Mouse (Mus musculus) stomach, embryonic 14.5 days (tissue): ENCODE measurements around the gene Srebf2. TPM values are rescaled to one million over a fixed set of nuclear protein-coding genes. Genes with fewer than 3 reads are reported as not detected.
A peak's percentile ranks its signal among the peaks of the same experiment; 100 is the strongest.

Experiments
- ATAC-seq: fragments of 200-750 bp; cut with Nextera tagmentation; 2 replicates; pipeline ENCODE4 v1.8.0; 2017; ENCODE audit warnings: low read depth, moderate TSS enrichment; ENCODE audit not compliant: insufficient number of reproducible peaks, insufficient read depth, low FRiP score
- H3K27ac ChIP-seq: fragments of 300-500 bp; sonication (generic); 2 replicates; pipeline ENCODE4 v1.5.1; 2014; ENCODE audit warnings: mild to moderate bottlenecking, low read length, moderate library complexity, mixed read lengths
- H3K27me3 ChIP-seq: fragments of 300-500 bp; sonication (generic); 2 replicates; pipeline ENCODE4 v1.6.1; 2014; ENCODE audit warnings: low read length, control low read depth, mixed read lengths; ENCODE audit not compliant: control insufficient read depth, insufficient read depth
- H3K36me3 ChIP-seq: fragments of 300-500 bp; sonication (generic); 2 replicates; pipeline ENCODE4 v1.6.1; 2014; ENCODE audit warnings: mild to moderate bottlenecking, control low read depth, low read length, moderate library complexity, mixed read lengths; ENCODE audit not compliant: control insufficient read depth, insufficient read depth
- H3K4me1 ChIP-seq: fragments of 300-500 bp; sonication (generic); 2 replicates; pipeline ENCODE4 v1.6.1; 2014; ENCODE audit warnings: low read length, control low read depth, mixed read lengths; ENCODE audit not compliant: control insufficient read depth, insufficient read depth
- H3K4me2 ChIP-seq: fragments of 300-500 bp; sonication (generic); replicated peaks from 2 replicates; pipeline ENCODE4 v1.6.1; 2014; ENCODE audit warnings: low read depth, low read length, control low read depth
- H3K4me3 ChIP-seq: fragments of 300-500 bp; sonication (generic); 2 replicates; pipeline ENCODE4 v1.5.1; 2014; ENCODE audit warnings: low read depth, low read length, control low read depth
- H3K9ac ChIP-seq: fragments of 300-500 bp; sonication (generic); replicated peaks from 2 replicates; pipeline ENCODE4 v1.6.1; 2014; ENCODE audit warnings: low read depth, mild to moderate bottlenecking, control low read depth, low read length, moderate library complexity, mixed read lengths
- H3K9me3 ChIP-seq: fragments of 300-500 bp; sonication (generic); 2 replicates; pipeline ENCODE4 v1.6.1; 2016; ENCODE audit warnings: low read depth, low read length, control low read depth; ENCODE audit not compliant: control insufficient read depth
- WGBS: fragments of 180-500 bp; shearing (Covaris S2); extraction: QIAGEN DNeasy Blood & Tissue Kit; methylation state at CpG from one replicate; pipeline ENCODE4 v1.1.7; 2014; 5-methylcytosine and 5-hydroxymethylcytosine counted together
- polyA plus RNA-seq: library from polyadenylated mRNA; unstranded; fragments of >200 nt; fragmentation: Nextera tagmentation; extraction: Ambion mirVana; gene quantifications from 2 replicates; pipeline ENCODE4 v1.2.1, GENCODE M21; 2014

Gene Srebf2
- polyA plus RNA-seq, 1 experiment from 2014 or later = 128 TPM

GRCm38 (mm10) chr15:82210801-82211200 is 63.8 kb downstream of the Srebf2 start:
- ATAC-seq = no peak
- Histone ChIP-seq H3K4me1 (peaks cover 22% of the 10 kb centered on the region; the same call in 1 of the 2 replicates), H3K4me2 (no peak overlapping the region), H3K27me3 (peaks cover 67% of the 10 kb centered on the region), H3K4me3 (no peak overlapping the region), H3K9me3 (no peaks in the 10 kb centered on the region), H3K9ac (no peak overlapping the region), H3K27ac (no peak overlapping the region), H3K36me3 (peaks cover 6% of the 10 kb centered on the region; the same call in 1 of the 2 replicates)
- 45% methylated on average over 1 of the region's 1 CpGs for WGBS

GRCm38 (mm10) chr15:82211281-82211680 is 64.3 kb downstream of the Srebf2 start:
- H3K4me3 ChIP-seq = peak overlapping the region; percentile 42
- no peaks in the 10 kb centered on the region for H3K9me3 ChIP-seq
- H3K36me3 ChIP-seq = peaks cover 1% of the 10 kb centered on the region; the same call in 1 of the 2 replicates
- no peak for ATAC-seq
- H3K4me2 ChIP-seq = peak overlapping the region; percentile 85; the same call in 1 of the 2 replicates
- H3K9ac ChIP-seq = no peak overlapping the region
- WGBS = 3% methylated on average over 11 of the region's 11 CpGs
- H3K27me3 ChIP-seq = peaks cover 67% of the 10 kb centered on the region
- H3K4me1 ChIP-seq = peaks cover 17% of the 10 kb centered on the region; the same call in 1 of the 2 replicates
- H3K27ac ChIP-seq = no peak overlapping the region

GRCm38 (mm10) chr15:82211911-82212751 is 65.2 kb downstream of the Srebf2 start:
- no peak overlapping the region for H3K27ac ChIP-seq
- no peaks in the 10 kb centered on the region for H3K9me3 ChIP-seq
- ATAC-seq = no peak; the same call in 1 of the 2 replicates
- H3K4me3 ChIP-seq = peak overlapping the region; percentile 42
- H3K4me1 ChIP-seq = peaks cover 12% of the 10 kb centered on the region; the same call in 1 of the 2 replicates
- under 1% methylated on average over 99 of the region's 112 CpGs for WGBS
- H3K9ac ChIP-seq = no peak overlapping the region
- no peaks in the 10 kb centered on the region for H3K36me3 ChIP-seq
- peak overlapping the region; percentile 85 for H3K4me2 ChIP-seq
- H3K27me3 ChIP-seq = peaks cover 60% of the 10 kb centered on the region

GRCm38 (mm10) chr15:82212752-82213063 is 65.7 kb downstream of the Srebf2 start, which contains the start of gene Shisa8:
Gene Shisa8, minus strand, starts transcription at chr15:82212815.
- H3K9me3 ChIP-seq = no peaks in the 10 kb centered on the region
- ATAC-seq = no peak
- peak within 1 kb of the TSS; percentile 85 for H3K4me2 ChIP-seq
- H3K9ac ChIP-seq = no peak within 1 kb of the TSS
- 2% methylated on average over 30 of the region's 34 CpGs for WGBS
- H3K4me1 ChIP-seq = peaks cover 12% of the 10 kb centered on the region; the same call in 1 of the 2 replicates
- no peak within 1 kb of the TSS for H3K27ac ChIP-seq
- H3K4me3 ChIP-seq = peak within 1 kb of the TSS; percentile 42
- H3K27me3 ChIP-seq = peaks cover 54% of the 10 kb centered on the region
- no peaks in the 10 kb centered on the region for H3K36me3 ChIP-seq

GRCm38 (mm10) chr15:82213222-82213621 is 66.2 kb downstream of the Srebf2 start:
- Histone ChIP-seq H3K4me3 (0 out of 2 replicates have a peak overlapping the region, but pooled peaks have one; percentile 42), H3K9me3 (no peaks in the 10 kb centered on the region), H3K27me3 (peaks cover 52% of the 10 kb centered on the region), H3K27ac (no peak overlapping the region), H3K4me2 (no peak overlapping the region), H3K9ac (no peak overlapping the region), H3K36me3 (no peaks in the 10 kb centered on the region), H3K4me1 (peaks cover 12% of the 10 kb centered on the region; the same call in 1 of the 2 replicates)
- WGBS = 22% methylated on average over 4 of the region's 4 CpGs
- ATAC-seq = no peak

- WGBS = 34% methylated on average over 11 of the region's 11 CpGs
- no peak overlapping the region for H3K27ac ChIP-seq
- H3K4me3 ChIP-seq = no peak overlapping the region
- H3K9ac ChIP-seq = no peak overlapping the region
- H3K4me1 ChIP-seq = peaks cover 12% of the 10 kb centered on the region; the same call in 1 of the 2 replicates
- H3K4me2 ChIP-seq = no peak overlapping the region
- H3K9me3 ChIP-seq = no peaks in the 10 kb centered on the region
- H3K36me3 ChIP-seq = no peaks in the 10 kb centered on the region
- peaks cover 41% of the 10 kb centered on the region for H3K27me3 ChIP-seq
- no peak for ATAC-seq
These were observed 68.5 kb downstream of the Srebf2 start for GRCm38 (mm10) chr15:82215332-82216046.

GRCm38 (mm10) chr15:82216142-82216827 is 69.3 kb downstream of the Srebf2 start:
- no peak overlapping the region for H3K4me3 ChIP-seq
- H3K4me2 ChIP-seq = no peak overlapping the region
- ATAC-seq = no peak
- H3K36me3 ChIP-seq = no peaks in the 10 kb centered on the region
- H3K27me3 ChIP-seq = peaks cover 33% of the 10 kb centered on the region
- 51% methylated on average over 20 of the region's 20 CpGs for WGBS
- no peak overlapping the region for H3K27ac ChIP-seq
- no peak overlapping the region for H3K9ac ChIP-seq
- H3K9me3 ChIP-seq = no peaks in the 10 kb centered on the region
- H3K4me1 ChIP-seq = peaks cover 12% of the 10 kb centered on the region; the same call in 1 of the 2 replicates

GRCm38 (mm10) chr15:82217039-82217438 is 70.1 kb downstream of the Srebf2 start:
- no peak overlapping the region for H3K4me3 ChIP-seq
- no peaks in the 10 kb centered on the region for H3K9me3 ChIP-seq
- no peak overlapping the region for H3K9ac ChIP-seq
- no peak overlapping the region for H3K4me2 ChIP-seq
- no peak for ATAC-seq
- WGBS = 25% methylated on average over 7 of the region's 7 CpGs
- H3K27ac ChIP-seq = no peak overlapping the region
- no peaks in the 10 kb centered on the region for H3K36me3 ChIP-seq
- H3K27me3 ChIP-seq = peaks cover 26% of the 10 kb centered on the region
- peaks cover 6% of the 10 kb centered on the region; the same call in 1 of the 2 replicates for H3K4me1 ChIP-seq
